Mouse (Mus musculus): ENCODE measurements at regions not wholly inside any gene's neighbourhood (a gene's known extent, or its start where the extent isn't known, plus 50 kb on each side); places are given as distances from the start of the nearest gene placed in this dataset.

GRCm38 (mm10) chr6:66101555-66102071 lies 149.2 kb downstream of the 4930544G11Rik start:
- Histone ChIP-seq H3K4me3 (ENCODE audit: low read depth, low read length) (no peak overlapping the region), H3K27ac (ENCODE audit: low read length) (no peak overlapping the region), H3K9ac (replicated peaks; ENCODE audit: low read depth, low read length) (no peak overlapping the region), H3K36me3 (ENCODE audit: control insufficient read depth, insufficient read depth, low read length) (no peaks in the 10 kb centered on the region), H3K4me1 (ENCODE audit: control insufficient read depth, insufficient read depth, low read length) (no peaks in the 10 kb centered on the region), H3K9me3 (ENCODE audit: control insufficient read depth, low read depth, low read length) (no peaks in the 10 kb centered on the region), H3K27me3 (ENCODE audit: control insufficient read depth, insufficient read depth, low read length) (no peaks in the 10 kb centered on the region), H3K4me2 (replicated peaks; ENCODE audit: low read depth, low read length) (no peak overlapping the region)
- ATAC-seq (ENCODE audit: insufficient number of reproducible peaks, insufficient read depth, low FRiP score, low read depth): no peak
- 35% methylated on average over 3 of the region's 3 CpGs for WGBS

GRCm38 (mm10) chr6:66114366-66114765 lies 162.0 kb downstream of the 4930544G11Rik start:
- 88% methylated on average over 6 of the region's 6 CpGs for WGBS
- ATAC-seq (ENCODE audit: insufficient number of reproducible peaks, insufficient read depth, low FRiP score, low read depth): no peak

GRCm38 (mm10) chr6:66121479-66122183 lies 169.2 kb downstream of the 4930544G11Rik start:
- H3K9me3 ChIP-seq (ENCODE audit: control insufficient read depth, low read depth, low read length): no peaks in the 10 kb centered on the region
- H3K9ac ChIP-seq (replicated peaks; ENCODE audit: low read depth, low read length): no peak overlapping the region
- H3K36me3 ChIP-seq (ENCODE audit: control insufficient read depth, insufficient read depth, low read length): no peaks in the 10 kb centered on the region
- ATAC-seq (ENCODE audit: insufficient number of reproducible peaks, insufficient read depth, low FRiP score, low read depth): no peak
- no peaks in the 10 kb centered on the region for H3K4me1 ChIP-seq (ENCODE audit: control insufficient read depth, insufficient read depth, low read length)
- no peak overlapping the region for H3K4me2 ChIP-seq (replicated peaks; ENCODE audit: low read depth, low read length)
- no peak overlapping the region for H3K27ac ChIP-seq (ENCODE audit: low read length)
- 83% methylated on average over 5 of the region's 5 CpGs for WGBS
- H3K4me3 ChIP-seq (ENCODE audit: low read depth, low read length): no peak overlapping the region
- H3K27me3 ChIP-seq (ENCODE audit: control insufficient read depth, insufficient read depth, low read length): no peaks in the 10 kb centered on the region

More at GRCm38 (mm10) chr6:66114366-66114765, 162.0 kb downstream of the 4930544G11Rik start:
- Histone ChIP-seq H3K27ac (ENCODE audit: low read length) (no peak overlapping the region), H3K4me1 (ENCODE audit: control insufficient read depth, insufficient read depth, low read length) (no peaks in the 10 kb centered on the region), H3K4me2 (replicated peaks; ENCODE audit: low read depth, low read length) (no peak overlapping the region), H3K4me3 (ENCODE audit: low read depth, low read length) (no peak overlapping the region), H3K27me3 (ENCODE audit: control insufficient read depth, insufficient read depth, low read length) (no peaks in the 10 kb centered on the region), H3K9ac (replicated peaks; ENCODE audit: low read depth, low read length) (no peak overlapping the region), H3K9me3 (ENCODE audit: control insufficient read depth, low read depth, low read length) (no peaks in the 10 kb centered on the region), H3K36me3 (ENCODE audit: control insufficient read depth, insufficient read depth, low read length) (no peaks in the 10 kb centered on the region)

GRCm38 (mm10) chr6:66124292-66124691 lies 171.9 kb downstream of the 4930544G11Rik start:
- no peaks in the 10 kb centered on the region for H3K36me3 ChIP-seq (ENCODE audit: control insufficient read depth, insufficient read depth, low read length)
- H3K4me3 ChIP-seq (ENCODE audit: low read depth, low read length): no peak overlapping the region
- no peak overlapping the region for H3K4me2 ChIP-seq (replicated peaks; ENCODE audit: low read depth, low read length)
- no peak for ATAC-seq (ENCODE audit: insufficient number of reproducible peaks, insufficient read depth, low FRiP score, low read depth)
- no peaks in the 10 kb centered on the region for H3K4me1 ChIP-seq (ENCODE audit: control insufficient read depth, insufficient read depth, low read length)
- no peak overlapping the region for H3K9ac ChIP-seq (replicated peaks; ENCODE audit: low read depth, low read length)
- 80% methylated on average over 1 of the region's 1 CpGs for WGBS
- H3K27me3 ChIP-seq (ENCODE audit: control insufficient read depth, insufficient read depth, low read length): no peaks in the 10 kb centered on the region
- no peak overlapping the region for H3K27ac ChIP-seq (ENCODE audit: low read length)
- no peaks in the 10 kb centered on the region for H3K9me3 ChIP-seq (ENCODE audit: control insufficient read depth, low read depth, low read length)

- no peak overlapping the region for H3K4me3 ChIP-seq (ENCODE audit: low read depth, low read length)
- H3K4me1 ChIP-seq (ENCODE audit: control insufficient read depth, insufficient read depth, low read length): no peaks in the 10 kb centered on the region
- no peaks in the 10 kb centered on the region for H3K9me3 ChIP-seq (ENCODE audit: control insufficient read depth, low read depth, low read length)
- H3K4me2 ChIP-seq (replicated peaks; ENCODE audit: low read depth, low read length): no peak overlapping the region
- no peak for ATAC-seq (ENCODE audit: insufficient number of reproducible peaks, insufficient read depth, low FRiP score, low read depth)
- no peak overlapping the region for H3K9ac ChIP-seq (replicated peaks; ENCODE audit: low read depth, low read length)
- no peaks in the 10 kb centered on the region for H3K27me3 ChIP-seq (ENCODE audit: control insufficient read depth, insufficient read depth, low read length)
- no peak overlapping the region for H3K27ac ChIP-seq (ENCODE audit: low read length)
- no peaks in the 10 kb centered on the region for H3K36me3 ChIP-seq (ENCODE audit: control insufficient read depth, insufficient read depth, low read length)
- WGBS: 83% methylated on average over 3 of the region's 3 CpGs
Observed at GRCm38 (mm10) chr6:66151786-66152185, 199.4 kb downstream of the 4930544G11Rik start.

- Histone ChIP-seq H3K4me3 (ENCODE audit: low read depth, low read length) (no peak overlapping the region), H3K9me3 (ENCODE audit: control insufficient read depth, low read depth, low read length) (no peaks in the 10 kb centered on the region), H3K27ac (ENCODE audit: low read length) (no peak overlapping the region), H3K4me1 (ENCODE audit: control insufficient read depth, insufficient read depth, low read length) (no peaks in the 10 kb centered on the region), H3K4me2 (replicated peaks; ENCODE audit: low read depth, low read length) (no peak overlapping the region), H3K9ac (replicated peaks; ENCODE audit: low read depth, low read length) (no peak overlapping the region), H3K36me3 (ENCODE audit: control insufficient read depth, insufficient read depth, low read length) (no peaks in the 10 kb centered on the region), H3K27me3 (ENCODE audit: control insufficient read depth, insufficient read depth, low read length) (no peaks in the 10 kb centered on the region)
- WGBS: 89% methylated on average over 2 of the region's 2 CpGs
- no peak for ATAC-seq (ENCODE audit: insufficient number of reproducible peaks, insufficient read depth, low FRiP score, low read depth)
Observed at GRCm38 (mm10) chr6:66154831-66155230, 202.4 kb downstream of the 4930544G11Rik start.

GRCm38 (mm10) chr6:66160805-66161204 lies 208.4 kb downstream of the 4930544G11Rik start:
- Histone ChIP-seq H3K36me3 (ENCODE audit: control insufficient read depth, insufficient read depth, low read length) (no peaks in the 10 kb centered on the region), H3K27me3 (ENCODE audit: control insufficient read depth, insufficient read depth, low read length) (no peaks in the 10 kb centered on the region), H3K4me2 (replicated peaks; ENCODE audit: low read depth, low read length) (no peak overlapping the region), H3K27ac (ENCODE audit: low read length) (no peak overlapping the region), H3K4me1 (ENCODE audit: control insufficient read depth, insufficient read depth, low read length) (no peaks in the 10 kb centered on the region), H3K9me3 (ENCODE audit: control insufficient read depth, low read depth, low read length) (no peaks in the 10 kb centered on the region), H3K4me3 (ENCODE audit: low read depth, low read length) (no peak overlapping the region), H3K9ac (replicated peaks; ENCODE audit: low read depth, low read length) (no peak overlapping the region)
- whole genome bisulfite sequencing: 39% methylated on average over 2 of the region's 2 CpGs
- ATAC-seq (ENCODE audit: insufficient number of reproducible peaks, insufficient read depth, low FRiP score, low read depth): no peak

- no peak overlapping the region for H3K4me2 ChIP-seq (replicated peaks; ENCODE audit: low read depth, low read length)
- no peak for ATAC-seq (ENCODE audit: insufficient number of reproducible peaks, insufficient read depth, low FRiP score, low read depth)
- WGBS: 56% methylated on average over 3 of the region's 3 CpGs
- no peak overlapping the region for H3K27ac ChIP-seq (ENCODE audit: low read length)
- H3K4me3 ChIP-seq (ENCODE audit: low read depth, low read length): no peak overlapping the region
- H3K27me3 ChIP-seq (ENCODE audit: control insufficient read depth, insufficient read depth, low read length): no peaks in the 10 kb centered on the region
- no peak overlapping the region for H3K9ac ChIP-seq (replicated peaks; ENCODE audit: low read depth, low read length)
- H3K36me3 ChIP-seq (ENCODE audit: control insufficient read depth, insufficient read depth, low read length): no peaks in the 10 kb centered on the region
- H3K4me1 ChIP-seq (ENCODE audit: control insufficient read depth, insufficient read depth, low read length): no peaks in the 10 kb centered on the region
- H3K9me3 ChIP-seq (ENCODE audit: control insufficient read depth, low read depth, low read length): no peaks in the 10 kb centered on the region
Observed at GRCm38 (mm10) chr6:66168913-66169312, 216.5 kb downstream of the 4930544G11Rik start.

- 94% methylated on average over 1 of the region's 1 CpGs for WGBS
- H3K27ac ChIP-seq (ENCODE audit: low read length): no peak overlapping the region
- H3K9ac ChIP-seq (replicated peaks; ENCODE audit: low read depth, low read length): no peak overlapping the region
- no peak overlapping the region for H3K4me3 ChIP-seq (ENCODE audit: low read depth, low read length)
- H3K36me3 ChIP-seq (ENCODE audit: control insufficient read depth, insufficient read depth, low read length): no peaks in the 10 kb centered on the region
- 0 out of 2 replicates have a peak, but pooled peaks cover 4% of the 10 kb centered on the region for H3K4me1 ChIP-seq (ENCODE audit: control insufficient read depth, insufficient read depth, low read length)
- no peak overlapping the region for H3K4me2 ChIP-seq (replicated peaks; ENCODE audit: low read depth, low read length)
- H3K27me3 ChIP-seq (ENCODE audit: control insufficient read depth, insufficient read depth, low read length): no peaks in the 10 kb centered on the region
- H3K9me3 ChIP-seq (ENCODE audit: control insufficient read depth, low read depth, low read length): no peaks in the 10 kb centered on the region
- no peak for ATAC-seq (ENCODE audit: insufficient number of reproducible peaks, insufficient read depth, low FRiP score, low read depth)
Observed at GRCm38 (mm10) chr6:66197990-66198389, 245.6 kb downstream of the 4930544G11Rik start.

Data from stomach, embryonic 14.5 days (tissue).